Mouse (Mus musculus) ovary, adult 2 months (tissue): Measurements from ENCODE around the gene D1Pas1. TPM values are rescaled to one million over a fixed set of nuclear protein-coding genes. Genes with fewer than 3 reads are reported as not detected.

Experiments
- polyA plus RNA-seq: library from polyadenylated mRNA; depleted of rRNA; stranded (reverse); fragments of >200 nt; gene quantifications from 2 replicates; pipeline ENCODE4 v1.2.3, GENCODE M21; 2012; rRNA removed

D1Pas1 gene
- not detected in 2 replicates for polyA plus RNA-seq

GRCm38 (mm10) chr1:186967201-186967812 is at the start of gene D1Pas1:
D1Pas1 (plus strand) TSS chr1:186967416.

Other genes with a start within 250 kb of the D1Pas1 start
- gene Rrp15, start 218.1 kb upstream of the D1Pas1 start, polyA plus RNA-seq, result 3.3 and 4.9 TPM in 2 replicates
- gene Spata17, start 248.0 kb downstream of the D1Pas1 start, polyA plus RNA-seq, result 3.7 and 4.1 TPM in 2 replicates
- gene Gpatch2, start 248.1 kb downstream of the D1Pas1 start, polyA plus RNA-seq, result 7.8 and 8.5 TPM in 2 replicates